Mouse (Mus musculus) ES-Bruce4 (cell line): ENCODE measurements around the gene 1810010H24Rik.
"Not testable (repeated sequence)": the region's sequence is repeated elsewhere in the genome, so short reads cannot be mapped to it uniquely, and the experiment has no call there.

Source experiments
- CTCF ChIP-seq: IDR thresholded peaks from one replicate; pipeline ENCODE4 v1.8.1; 2011; ENCODE audit warnings: low read depth, low read length
- EP300 ChIP-seq: IDR thresholded peaks from 2 replicates; pipeline ENCODE4 v1.6.1; 2011; ENCODE audit warnings: low read depth, low read length; ENCODE audit not compliant: insufficient read depth
- POLR2A ChIP-seq: IDR thresholded peaks from one replicate; pipeline ENCODE4 v1.8.1; 2011; ENCODE audit warnings: low read length; ENCODE audit not compliant: insufficient read depth

GRCm38 (mm10) chr11:106996492-106996891, 29.0 kb upstream of the 1810010H24Rik start:
- TF ChIP-seq POLR2A, EP300, CTCF: not testable (repeated sequence)
